Mouse (Mus musculus) cerebellum, adult 18-20 months (tissue): ENCODE results near the gene Hist1h2bc.
"Not testable (repeated sequence)": the region's sequence is repeated elsewhere in the genome, so short reads cannot be mapped to it uniquely, and the experiment has no call there.

Experiments
- DNase-seq, 2 experiments: peaks; one replicate each; pipeline ENCODE4 v3.0.0; 2021

The Hist1h2bc gene

DNA sequence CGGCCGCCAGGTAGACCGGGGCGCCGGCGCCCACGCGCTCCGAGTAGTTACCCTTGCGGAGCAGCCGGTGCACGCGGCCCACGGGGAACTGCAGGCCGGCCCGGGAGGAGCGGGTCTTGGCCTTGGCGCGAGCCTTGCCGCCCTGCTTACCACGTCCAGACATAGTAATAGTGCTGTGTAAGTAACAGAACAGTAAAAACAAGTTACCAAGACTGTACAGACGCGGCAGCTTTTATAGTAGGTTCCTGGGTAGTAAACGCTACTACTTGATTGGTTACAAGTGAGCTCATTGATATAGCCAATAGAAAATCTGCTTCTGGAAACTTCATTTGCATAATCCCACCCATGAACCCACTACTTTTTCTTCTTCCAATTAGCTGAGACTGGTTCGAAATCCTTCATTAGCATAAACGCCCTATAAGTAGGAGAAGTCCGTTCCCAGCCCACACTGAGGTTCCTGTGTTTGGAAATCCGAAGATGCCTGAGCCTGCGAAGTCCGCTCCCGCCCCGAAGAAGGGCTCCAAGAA lies at the start of gene Hist1h2bc, which contains the start of gene Hist1h2ac:
TSS of gene Hist1h2bc (plus strand) at position 445 of the 527 bp plus-strand sequence.
TSS of gene Hist1h2ac (minus strand) at position 194 of the 527 bp plus-strand sequence.
- DNase-seq, result peak; percentile 68 to 78

DNA sequence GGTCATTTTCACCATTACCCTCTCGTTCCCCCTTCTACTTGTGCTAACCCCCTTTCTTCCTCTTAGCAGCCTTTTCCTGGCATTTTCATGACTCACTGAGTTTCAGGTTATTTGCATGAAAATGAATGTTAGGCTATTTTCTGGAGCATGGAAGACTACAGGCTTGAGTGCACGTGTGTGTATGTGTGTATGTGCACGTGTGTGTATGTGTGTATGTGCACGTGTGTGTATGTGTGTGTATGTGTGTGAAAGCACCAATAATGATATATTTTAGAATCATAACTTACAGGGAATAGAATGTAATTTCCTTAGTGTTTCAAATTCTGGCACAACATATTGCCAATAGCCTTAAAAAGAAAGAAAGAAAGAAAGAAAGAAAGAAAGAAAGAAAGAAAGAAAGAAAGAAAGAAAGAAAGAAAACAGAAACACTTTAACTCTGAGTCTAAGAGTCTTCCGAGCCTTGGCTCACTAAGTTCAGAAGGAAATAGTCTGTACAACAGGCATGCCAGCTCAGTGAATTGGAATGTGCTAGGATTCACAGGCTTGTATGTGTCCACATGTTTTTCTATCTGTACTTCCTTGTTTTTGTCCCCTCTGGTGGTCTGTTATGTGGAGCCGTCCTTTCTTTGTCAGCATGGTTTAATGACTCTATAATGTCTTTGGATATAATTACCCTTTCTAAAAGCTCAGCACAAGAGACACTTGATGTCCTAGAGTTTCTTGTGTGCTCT lies 24.2 kb upstream of the Hist1h2bc start:
- DNase-seq, result no peak

DNA sequence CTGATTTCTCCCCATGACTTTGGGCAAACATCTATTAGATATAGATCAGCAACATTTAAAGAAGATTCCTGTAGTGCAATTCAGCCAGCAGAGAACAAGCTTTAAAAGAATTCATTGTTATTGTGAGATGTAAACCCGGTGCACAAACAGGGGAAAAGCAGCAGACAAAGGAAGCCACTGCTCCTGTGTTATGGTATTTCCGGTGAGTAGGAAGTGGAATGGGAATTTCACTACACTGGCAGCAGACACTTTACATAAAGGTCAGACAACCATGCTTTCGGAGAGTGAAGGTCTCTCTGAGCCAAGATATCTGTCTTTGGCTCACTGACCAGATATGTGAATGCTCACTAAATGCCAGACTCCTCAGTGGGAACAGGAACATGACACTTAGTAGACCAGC lies 21.5 kb upstream of the Hist1h2bc start:
- DNase-seq, result no peak

DNA sequence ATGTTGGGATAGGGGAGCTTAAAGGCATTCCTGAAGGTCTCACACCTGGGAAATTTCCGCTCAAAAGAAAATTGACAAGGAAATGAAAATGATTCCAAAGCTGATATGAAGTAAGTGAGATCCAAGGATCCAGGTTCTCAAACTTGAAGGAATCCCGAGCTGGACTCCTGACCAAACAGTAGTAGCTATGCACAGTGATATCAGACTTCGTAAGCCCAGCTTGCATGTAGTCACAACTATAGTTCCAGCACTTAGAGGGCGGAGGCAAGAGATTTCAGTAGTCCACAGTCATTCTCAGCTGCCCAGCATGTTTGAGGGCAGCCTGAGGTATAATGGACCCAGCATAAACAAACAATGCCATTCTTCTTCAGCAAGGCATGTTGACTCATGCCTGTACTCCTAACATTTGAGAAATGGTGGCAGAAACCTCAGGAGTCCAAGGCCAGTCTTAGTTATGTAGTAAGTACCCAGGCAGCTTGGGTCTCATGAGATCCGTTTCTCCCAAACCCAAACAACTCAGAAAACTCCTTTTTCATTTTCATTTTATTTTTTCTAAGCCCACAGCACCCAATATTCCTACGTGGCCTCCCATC lies 1.9 kb upstream of the Hist1h2bc start:
- DNase-seq, result no peak

DNA sequence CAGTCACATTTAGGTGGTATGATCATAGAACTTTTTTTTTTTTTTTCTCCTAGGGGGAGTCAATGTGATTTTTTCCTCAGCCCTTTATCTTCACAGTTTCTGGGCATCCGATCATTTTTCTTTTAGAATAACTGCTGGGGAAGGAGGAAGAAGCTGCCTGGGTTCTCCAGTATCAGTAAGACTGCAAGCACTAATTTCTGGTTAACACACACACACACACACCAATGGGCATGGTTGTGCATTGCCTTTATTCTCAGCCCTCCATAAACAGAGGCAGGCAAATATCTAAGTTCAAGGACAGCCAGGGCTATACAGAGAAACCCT lies 1.4 kb upstream of the Hist1h2bc start:
- no peak for DNase-seq

DNA sequence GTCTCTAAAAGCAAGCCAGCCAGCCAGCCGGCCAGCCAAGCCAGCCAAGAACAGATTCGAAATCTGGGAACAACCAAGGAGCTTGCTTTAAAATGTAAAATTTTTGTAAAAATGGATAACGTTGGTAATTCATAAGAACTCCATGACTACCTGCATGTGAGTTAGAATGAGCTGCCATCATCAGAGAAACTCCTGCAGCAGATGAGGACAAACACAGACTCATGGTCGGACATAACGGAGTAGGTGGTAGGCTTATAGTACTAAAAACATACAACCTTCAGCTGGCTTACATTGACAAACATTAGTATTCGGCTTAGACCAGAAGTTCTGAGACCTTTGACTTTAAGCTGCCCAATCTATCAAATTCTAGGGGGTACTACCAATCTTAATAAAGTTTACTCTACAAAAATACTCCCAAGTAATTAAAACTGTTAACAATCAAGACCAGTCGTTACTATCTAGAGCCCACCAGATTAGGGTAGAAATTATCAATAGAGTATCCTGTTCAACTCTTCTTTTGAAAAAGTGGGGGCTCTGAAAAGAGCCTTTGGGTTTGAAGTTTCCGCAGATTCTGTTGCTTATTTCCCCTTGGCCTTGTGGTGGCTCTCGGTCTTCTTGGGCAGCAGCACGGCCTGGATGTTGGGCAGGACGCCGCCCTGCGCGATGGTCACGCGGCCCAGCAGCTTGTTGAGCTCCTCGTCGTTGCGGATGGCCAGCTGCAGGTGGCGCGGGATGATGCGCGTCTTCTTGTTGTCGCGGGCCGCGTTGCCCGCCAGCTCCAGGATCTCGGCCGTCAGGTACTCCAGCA lies 848 bp upstream of the Hist1h2bc start:
- not testable (repeated sequence) for DNase-seq

DNA sequence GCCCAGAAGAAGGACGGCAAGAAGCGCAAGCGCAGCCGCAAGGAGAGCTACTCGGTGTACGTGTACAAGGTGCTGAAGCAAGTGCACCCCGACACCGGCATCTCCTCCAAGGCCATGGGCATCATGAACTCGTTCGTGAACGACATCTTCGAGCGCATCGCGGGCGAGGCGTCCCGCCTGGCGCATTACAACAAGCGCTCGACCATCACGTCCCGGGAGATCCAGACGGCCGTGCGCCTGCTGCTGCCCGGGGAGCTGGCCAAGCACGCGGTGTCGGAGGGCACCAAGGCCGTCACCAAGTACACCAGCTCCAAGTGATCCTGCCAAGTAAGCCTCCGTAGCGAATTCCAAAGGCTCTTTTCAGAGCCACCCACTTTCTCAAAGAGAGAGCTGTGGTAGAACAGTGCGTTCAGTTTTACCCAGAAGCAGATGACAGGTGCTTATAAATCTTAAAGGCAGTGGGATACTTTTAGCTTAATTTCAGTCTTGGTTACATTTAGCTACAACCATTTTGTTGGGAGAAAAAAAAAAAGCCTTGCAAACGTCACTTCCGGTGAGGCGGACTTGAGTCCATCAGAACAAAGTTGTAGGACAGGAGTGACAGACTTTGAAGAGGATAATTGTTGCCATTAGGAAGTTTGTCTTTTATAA lies 421 bp downstream of the Hist1h2bc start:
- DNase-seq, result peak; percentile 14 to 32

DNA sequence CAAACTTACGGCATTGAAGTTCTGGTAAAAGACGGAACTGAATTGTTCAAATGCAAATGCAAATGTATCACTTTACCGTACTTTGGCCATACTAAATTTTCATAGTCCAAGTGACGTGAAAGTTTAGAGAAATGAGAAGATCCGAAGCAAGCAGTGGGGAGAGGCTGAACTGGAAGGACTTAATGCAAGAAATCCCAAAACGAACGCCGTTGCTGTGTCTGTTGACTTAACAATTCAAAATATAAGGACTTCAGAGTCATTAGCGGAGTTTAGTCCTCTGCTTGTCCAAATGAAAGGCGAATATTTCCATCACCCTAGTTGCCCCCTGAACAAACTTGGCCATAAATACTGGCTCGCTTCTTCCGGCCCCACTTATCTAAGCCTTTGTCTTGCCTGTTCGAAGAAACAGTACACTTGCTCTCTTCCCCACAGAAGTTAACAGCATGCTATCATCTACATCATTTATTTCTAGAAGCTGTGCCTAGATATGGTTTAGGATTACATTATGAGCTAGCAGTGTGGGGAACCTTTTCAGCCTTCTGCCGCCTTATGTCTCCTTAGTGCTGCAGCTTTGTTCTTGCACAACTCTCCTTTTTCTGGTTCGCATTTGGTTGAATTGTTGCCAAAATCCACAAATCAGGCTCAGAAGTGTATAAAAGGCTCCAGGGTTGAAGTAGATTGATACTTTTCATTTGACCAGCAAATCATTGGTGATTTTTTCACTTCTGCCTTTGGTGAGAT lies 1.3 kb downstream of the Hist1h2bc start:
- DNase-seq, result no peak

DNA sequence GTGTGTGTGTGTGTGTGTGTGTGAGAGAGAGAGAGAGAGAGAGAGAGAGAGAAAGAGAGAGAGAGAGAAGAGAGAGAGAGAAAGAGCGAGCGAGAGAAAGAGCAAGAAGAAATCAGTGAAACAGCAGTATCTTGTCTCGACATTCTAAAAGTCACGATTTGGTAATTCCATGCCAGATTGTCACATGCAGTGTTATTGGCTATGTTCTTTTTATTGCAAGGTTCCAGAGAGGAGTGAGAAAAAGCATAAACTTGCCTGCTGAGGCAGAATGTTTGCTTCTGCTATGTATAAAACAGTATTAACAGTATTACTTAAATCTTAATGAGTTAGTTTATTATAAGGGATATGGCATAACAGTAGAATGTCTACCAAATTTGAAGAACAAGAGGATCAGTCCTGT lies 2.0 kb downstream of the Hist1h2bc start:
- no peak for DNase-seq

DNA sequence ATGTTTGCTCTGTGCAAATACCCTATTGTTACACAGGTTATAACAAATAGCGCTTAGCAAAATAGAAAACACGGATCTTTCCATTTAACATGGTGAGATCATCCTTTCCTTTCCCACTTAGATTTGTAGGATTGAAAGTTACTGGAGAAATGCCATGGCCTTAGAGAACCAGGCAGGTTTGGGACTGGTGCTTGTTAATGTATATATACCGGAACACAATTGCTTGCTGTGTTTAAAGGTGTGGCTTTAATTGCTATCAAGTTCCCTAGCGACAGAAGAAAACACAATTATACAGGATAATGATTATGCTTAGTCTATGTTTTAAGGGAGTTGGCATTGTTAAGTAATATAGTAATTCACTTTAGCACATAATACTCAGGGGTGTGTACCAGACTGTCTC lies 3.2 kb downstream of the Hist1h2bc start:
- no peak for DNase-seq

DNA sequence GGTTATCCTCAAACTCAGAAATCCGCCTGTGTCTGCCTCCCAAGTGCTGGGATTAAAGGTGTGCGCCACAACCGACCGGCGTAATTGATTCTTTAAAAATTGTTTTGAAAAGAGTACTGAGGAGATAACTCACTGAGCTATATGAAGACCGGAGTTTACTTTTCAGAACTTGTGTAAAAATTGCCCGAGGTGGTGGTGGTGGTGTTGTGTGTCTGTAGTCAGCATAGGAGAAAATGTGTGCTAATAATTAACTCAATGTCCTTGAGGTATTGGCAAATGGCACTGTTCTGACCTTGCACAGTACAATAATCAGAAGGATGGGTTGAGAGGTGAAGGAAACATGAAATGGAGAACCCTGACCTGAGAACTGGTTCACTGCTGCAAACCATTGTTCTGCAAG lies 3.9 kb downstream of the Hist1h2bc start:
- DNase-seq, result no peak

DNA sequence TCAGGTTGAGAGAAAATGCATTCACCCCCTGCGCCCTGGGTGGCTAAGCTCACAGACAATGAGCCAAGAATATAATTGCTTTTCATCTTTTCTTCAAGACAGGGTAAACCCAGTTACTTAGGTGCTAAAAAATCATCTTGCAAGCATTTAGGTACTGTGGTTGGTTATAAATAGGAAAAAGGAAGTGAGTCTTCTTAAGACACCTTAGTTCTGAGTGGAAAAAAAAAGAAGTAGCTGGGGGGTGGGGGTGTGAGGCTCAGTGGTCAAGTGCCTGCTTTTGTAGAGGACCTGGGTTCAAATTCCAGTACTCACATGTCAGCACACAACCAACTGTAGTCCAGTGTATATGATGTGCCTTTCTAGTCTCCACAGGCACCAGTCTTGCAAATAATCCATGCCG lies 5.0 kb downstream of the Hist1h2bc start:
- DNase-seq, result no peak

DNA sequence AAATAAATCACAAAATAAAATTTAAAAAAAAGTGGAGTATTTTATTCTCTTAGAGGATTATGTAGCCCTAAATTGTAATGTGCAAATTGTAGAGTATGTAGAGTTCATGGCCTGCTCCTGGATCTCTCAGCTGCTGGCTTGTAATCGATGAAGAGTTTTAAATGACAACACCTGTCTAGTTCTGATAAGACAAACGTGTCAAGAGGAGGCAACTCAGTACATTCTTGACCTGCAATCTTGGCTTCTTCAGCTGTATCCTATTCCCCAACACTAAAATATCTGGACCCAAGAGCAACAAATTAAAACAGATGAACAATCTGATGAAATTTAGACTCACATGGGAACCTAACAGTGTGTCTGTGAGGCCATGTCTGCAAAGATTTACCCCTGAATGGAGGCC lies 5.5 kb downstream of the Hist1h2bc start:
- no peak for DNase-seq

DNA sequence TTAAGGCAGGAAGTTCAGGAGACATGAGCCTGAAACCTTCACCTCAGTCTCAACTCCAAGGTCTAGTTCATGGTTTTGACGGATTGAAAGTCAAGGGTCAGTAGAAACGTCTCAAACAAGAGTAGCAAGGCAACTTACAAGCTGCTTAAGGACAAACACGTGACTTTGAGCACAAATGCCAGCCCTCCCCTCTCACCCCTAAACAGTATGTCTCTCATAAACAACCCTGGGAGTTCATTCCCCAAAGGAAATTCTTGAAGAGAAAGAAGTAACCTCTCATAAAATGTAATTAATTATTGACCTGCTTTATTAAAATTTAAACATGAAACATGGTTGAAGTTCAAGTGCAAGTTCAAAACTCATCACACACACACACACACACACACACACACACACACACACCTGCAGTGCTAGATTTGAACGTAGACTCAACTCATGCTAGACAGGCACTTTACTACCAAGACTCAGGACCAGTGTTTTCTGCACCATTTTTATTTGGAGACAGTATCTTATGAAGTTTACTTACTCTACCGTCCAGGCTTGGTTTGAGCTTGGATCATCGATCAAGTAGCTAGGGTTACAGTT lies 9.9 kb downstream of the Hist1h2bc start:
- no peak for DNase-seq

DNA sequence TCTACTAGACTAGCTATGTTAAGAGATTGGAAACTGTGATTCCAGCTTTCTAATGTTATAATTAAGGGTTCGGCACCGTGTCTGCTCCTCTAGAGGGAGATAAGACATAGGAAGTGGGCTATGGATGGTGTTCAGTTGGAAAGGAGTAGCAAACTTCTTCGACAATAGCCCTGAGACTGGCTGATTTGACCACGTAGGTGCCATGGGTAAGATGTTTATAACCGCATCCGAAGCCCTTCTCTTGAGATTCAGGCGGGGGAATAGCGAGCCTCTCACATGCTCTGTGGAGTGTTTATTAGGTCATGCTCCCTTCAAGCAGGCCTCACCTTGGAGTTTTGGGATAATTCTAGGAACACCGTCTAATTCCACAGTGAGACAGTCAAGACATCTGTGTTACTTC lies 11.0 kb downstream of the Hist1h2bc start:
- DNase-seq, result no peak

DNA sequence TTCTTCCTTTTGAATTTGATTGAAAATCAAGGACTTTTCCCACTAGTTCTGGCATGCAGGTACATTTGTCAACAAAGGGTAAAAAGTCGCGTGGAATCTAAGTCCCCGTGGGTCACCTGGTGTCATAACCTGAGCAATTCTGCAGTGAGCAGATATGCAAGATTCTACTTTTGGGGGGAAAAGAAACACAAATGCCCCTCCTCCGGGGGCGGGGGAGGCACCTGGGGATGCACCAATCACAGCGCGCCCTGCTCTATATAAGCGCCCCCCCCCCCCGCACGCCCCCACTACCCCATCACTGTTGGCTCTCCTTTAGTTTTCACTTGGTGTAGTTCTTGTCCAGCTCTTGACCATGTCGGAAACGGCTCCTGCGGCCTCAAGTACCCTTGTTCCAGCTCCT lies 11.5 kb downstream of the Hist1h2bc start, which contains the start of gene Hist1h1t:
TSS of gene Hist1h1t (plus strand) at position 301 of the 400 bp plus-strand sequence.
- no peak for DNase-seq

DNA sequence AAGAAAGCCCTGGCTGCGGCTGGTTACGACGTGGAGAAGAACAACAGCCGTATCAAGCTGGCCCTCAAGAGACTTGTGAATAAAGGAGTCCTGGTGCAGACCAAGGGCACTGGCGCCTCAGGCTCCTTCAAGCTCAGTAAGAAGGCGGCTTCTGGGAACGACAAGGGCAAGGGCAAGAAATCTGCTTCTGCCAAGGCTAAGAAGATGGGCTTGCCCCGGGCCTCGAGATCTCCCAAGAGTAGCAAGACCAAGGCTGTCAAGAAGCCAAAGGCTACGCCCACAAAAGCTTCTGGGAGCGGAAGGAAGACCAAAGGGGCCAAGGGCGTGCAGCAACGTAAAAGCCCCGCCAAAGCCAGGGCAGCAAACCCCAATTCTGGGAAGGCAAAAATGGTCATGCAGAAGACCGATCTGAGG lies 12.1 kb downstream of the Hist1h2bc start:
- no peak for DNase-seq

DNA sequence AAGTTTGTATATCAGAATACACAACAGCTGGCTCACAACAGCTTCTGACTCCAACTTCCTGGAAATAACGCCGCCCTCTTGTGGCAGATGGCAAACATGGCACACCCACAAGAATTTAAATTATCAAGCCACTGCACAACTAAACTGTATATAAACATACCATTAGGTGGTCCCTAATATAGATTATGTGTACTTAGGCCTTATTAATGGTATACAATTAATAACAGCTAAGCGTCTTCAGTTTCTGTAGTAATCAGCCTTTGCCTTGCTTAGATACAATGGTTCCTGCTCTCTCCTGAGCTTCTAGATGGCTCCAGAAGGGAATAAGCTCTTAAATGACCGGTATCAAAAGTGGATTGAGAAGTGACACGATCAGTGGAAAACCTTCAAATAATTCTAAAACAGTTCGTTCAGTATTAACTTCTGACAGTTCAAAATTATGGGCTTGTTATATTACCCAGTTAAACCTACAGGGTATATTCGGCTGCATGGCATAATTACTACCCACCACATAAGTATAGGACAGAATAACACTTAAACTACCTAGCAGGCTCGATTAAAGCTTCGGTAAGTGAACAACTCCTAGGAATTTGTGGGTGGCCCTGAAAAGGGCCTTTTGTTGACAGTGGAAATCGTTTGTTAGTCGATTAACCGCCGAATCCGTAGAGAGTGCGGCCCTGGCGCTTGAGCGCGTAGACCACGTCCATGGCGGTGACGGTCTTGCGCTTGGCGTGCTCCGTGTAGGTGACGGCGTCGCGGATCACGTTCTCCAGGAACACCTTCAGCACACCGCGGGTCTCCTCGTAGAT lies 13.7 kb downstream of the Hist1h2bc start:
- DNase-seq, result peak in 1 of 2 experiments; percentile 45

DNA sequence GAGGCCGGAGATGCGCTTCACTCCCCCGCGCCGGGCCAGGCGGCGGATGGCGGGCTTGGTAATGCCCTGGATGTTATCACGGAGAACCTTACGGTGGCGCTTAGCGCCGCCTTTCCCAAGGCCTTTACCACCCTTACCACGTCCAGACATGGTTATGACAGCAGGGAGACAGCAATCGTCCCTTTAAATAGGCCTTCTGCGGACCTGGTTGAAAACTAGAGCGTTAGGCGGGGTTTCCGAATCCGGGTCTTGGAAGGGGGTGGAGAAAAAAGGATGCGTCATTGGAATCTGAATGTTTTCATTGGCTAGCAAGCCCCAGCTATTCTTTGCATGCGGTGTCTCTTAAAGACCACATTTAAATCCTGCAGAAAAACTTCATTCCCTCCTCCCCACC lies 14.3 kb downstream of the Hist1h2bc start, which contains the start of gene Hist1h4c:
TSS of gene Hist1h4c (minus strand) at position 155 of the 394 bp plus-strand sequence.
- DNase-seq, result peak; percentile 96 to 98

DNA sequence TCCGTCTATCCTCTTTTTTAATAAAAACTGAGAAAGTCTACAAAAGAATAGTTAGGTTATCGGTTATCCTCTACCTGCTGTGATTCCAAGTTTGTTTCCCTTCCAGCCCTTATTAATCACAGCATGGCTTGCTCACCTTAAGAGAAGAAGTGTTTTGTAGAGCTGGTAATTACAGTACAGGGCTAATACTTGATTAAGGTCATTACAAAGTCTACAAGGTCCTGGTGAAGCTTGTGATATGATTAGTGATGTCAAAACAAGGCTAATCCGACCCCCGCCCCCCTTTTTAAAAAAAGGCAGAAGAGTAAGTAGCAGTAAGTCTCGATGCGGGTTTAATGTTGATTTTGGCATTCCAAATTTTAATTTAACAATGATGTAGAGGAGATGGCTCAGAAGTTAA lies 15.0 kb downstream of the Hist1h2bc start:
- DNase-seq, result no peak

DNA sequence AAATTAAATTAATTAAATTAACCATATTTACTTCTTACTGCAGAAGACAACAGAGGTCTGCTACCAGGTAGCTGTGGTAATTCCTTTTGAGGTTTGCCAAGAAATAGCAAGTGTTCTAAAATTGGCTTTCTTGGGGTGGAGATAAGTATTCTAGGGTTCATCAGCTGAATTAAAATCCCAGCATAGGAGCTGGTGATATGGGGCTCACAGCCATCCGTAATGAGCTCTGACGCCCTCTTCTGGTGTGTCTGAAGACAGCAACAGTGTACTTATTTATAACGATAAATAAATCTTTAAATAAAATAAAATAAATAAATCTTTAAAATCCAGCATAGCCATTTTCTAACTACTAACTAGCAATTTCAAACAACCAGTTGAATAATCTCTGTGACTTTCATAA lies 15.8 kb downstream of the Hist1h2bc start:
- DNase-seq, result no peak
